Mouse (Mus musculus) kidney, adult 18-20 months (tissue): ENCODE measurements around the gene Creb3l2.
A peak's percentile ranks its signal among the peaks of the same experiment; 100 is the strongest.
"Not testable (repeated sequence)": the region's sequence is repeated elsewhere in the genome, so short reads cannot be mapped to it uniquely, and the experiment has no call there.

Experiments
- DNase-seq: peaks from one replicate; pipeline ENCODE4 v3.0.0; 2021

Gene Creb3l2

DNA sequence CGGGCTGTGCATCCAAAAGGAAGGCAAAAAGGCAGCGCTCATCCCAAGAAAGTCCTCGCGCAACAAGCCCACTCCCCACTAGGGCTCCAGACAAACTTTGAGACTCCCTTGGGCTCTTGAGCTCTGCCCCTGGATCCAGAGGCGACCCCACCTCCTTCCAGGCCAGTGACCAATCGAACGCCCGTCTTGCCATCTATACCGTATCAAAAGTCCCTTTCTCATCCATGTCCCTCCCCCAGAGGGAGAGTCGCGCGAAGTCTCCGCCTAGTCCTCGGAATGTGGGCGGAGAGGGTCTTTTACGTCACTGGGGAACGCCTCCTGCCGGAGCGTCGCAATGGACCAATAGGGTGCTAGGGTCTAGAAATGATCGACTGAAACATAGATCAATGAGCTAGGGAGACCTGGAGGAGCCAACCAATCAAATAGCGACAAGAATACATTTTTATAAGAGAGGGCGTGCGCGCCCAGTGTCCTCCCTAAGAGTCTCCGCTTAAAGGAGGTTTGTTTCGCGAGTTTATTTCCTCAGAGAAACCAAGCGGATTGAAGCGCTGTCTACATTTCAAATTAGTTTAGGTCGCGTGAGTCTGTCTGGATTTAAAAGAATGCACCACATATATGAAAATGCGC is at the start of gene Creb3l2:
Gene Creb3l2 (minus strand): TSS at position 106 of the 627 bp plus-strand sequence.
- DNase-seq, result peak; percentile 95

DNA sequence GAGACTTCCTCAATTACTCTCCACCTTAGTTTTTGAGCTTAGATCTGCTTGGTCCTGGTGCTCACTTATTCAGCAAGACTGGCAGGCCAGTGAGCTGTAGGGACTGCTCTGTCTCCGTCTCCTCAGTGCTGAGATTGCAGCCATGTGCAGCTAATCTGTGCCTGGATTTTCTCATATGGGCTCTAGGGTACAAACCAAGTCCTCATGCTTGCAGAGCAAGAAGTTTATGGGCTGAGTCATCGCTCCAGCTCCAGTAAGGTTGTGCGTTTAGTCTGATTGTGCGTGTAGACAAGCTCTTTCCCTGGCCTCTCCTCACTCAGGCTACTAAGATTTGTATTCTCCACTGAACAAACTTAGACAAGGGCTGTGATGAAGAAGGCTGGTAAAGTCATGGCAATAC is 44.6 kb upstream of the Creb3l2 start:
- DNase-seq, result no peak

DNA sequence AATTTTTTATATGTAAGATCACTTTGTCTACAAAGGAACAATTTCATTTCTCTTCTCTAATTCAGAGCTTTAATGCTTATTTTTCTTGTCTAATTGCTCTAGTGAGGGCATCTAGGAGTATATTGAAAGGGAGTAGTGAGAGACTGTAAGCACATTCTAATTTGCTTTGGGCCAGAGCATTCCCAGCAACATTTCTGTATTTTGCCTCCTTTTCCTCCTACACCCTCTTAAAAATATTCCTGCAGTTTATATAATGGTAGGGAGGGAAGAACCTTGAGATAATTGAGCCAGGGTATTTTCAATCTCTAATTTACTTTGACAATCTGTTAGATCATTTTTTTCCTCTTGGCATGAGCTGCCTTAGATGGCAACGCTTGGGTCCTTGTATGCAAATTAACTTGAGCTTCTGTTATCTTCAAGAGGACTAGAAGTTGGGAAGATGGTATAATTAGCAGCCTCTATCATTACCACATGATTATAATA is 42.7 kb upstream of the Creb3l2 start:
- DNase-seq, result no peak

DNA sequence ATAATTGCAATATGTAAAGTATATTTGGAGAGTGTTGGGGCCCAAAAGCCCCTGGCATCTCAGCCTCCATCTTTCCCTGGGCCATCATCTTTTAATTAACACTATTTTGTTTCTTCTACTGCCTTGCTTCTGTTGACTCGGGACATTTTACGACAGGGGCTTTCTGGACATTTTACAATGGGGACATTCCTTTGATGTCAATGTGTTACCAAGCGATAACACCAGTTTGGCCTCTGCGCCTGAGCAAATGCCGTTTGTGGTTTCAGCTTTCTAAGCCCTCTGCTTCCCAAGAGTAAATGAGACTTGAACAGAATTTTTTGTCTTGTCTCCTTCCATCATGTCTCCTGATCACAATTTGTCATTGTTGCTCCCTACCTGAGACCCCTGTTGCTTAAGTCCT is 41.3 kb upstream of the Creb3l2 start:
- DNase-seq, result no peak

DNA sequence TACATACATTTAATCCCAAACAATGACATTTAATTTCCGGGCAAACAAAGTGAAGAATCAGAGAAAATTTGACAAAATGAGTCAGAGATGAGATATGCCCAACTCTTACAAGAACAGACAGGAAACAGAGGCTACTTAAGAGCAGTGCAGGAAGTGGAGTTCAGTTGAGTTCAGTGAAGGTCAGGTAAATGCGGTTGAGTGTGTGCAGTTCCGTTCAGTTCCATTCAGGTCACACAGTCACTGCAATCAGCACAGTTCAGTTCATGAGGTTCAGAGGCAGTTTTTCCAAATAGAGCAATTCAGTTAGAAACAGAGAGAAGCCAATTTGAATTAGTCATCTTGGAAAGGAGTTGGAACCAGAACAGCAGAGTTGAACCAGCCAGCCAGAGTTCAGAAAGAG is 39.2 kb upstream of the Creb3l2 start:
- DNase-seq, result no peak

DNA sequence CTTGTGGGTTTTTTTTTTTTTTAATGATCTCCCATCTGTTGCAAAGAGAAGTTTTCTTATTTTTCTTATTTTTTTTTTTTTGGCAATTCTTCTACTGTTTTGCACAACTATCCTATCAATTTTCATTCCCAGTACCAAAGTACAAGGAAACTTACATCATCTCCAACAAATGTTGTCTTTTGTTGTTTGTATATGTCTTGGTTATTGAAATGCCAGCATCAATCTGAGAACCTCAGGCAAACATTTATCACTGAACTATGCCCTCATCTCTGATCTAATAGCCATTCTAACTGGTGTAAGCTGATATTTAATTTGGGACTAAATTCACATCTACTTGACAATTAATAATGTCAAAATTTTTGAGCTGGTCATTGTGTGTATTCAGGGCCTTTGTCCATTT is 38.1 kb upstream of the Creb3l2 start:
- DNase-seq, result no peak

DNA sequence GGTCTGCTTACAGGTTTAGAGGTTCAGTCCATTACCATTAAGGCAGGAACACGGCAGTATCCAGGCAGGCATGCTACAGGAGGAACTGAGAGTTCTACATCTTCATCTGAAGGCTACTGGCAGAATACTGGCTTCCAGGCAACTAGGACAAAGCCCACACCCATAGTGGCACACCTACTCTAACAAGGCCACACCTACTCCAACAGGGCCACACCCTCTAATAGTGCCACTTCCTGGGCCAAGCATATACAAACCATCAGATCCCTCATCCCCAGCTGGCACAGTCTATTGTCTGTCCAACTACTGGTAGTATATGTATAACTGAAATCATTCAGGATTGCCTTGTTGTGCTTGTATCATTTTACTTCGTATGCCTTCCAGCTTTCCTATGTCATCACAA is 36.5 kb upstream of the Creb3l2 start:
- no peak for DNase-seq

DNA sequence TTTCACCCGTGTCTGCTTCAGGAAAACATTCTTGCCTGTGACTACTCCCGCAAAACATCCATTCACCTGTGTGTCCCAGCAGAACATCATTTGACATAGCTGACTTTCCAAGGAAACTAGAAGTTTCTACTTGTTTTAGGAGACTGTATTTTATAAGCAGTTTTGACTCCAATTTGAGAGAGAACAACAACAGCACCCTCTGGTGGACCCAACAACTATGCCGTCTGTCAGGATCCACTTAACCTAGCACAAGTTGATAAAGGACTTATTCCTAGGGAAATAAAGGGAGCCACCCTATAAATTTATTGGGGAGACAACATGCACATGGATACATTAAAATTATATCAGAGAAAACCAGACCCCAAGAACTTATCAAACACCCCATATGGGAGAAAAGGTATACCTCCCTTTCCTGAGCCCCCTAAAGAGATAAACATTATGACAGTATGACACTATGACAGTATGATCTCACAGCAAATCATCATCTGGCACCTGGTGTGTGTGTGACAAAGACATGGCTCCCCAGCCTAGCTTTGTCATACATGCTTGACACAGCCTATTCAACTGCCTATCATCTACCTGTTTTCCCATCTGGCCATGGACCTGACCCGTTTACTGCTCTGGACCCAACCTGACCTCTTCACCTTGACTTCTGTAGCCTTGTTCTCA is 31.9 kb upstream of the Creb3l2 start:
- peak; percentile 51 for DNase-seq

DNA sequence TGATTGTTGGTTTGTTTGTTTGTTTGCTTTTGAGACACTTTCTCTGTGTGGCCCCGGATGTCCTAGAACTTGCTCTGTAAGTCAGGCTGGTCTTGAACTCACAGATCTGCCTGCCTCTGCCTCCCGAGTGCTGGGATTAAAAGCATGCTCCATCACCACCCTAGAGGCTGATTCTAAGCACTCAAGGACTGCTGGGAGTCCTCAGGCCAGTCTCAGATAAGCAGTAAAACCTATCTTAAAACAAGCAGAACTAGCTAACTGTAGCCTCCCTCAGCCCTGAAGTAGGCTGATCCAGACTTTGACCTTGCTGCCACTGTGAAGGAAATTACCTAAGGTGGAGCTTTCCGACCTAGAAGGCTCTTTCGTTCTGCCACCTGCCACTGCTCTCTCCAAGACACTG is 28.3 kb upstream of the Creb3l2 start:
- DNase-seq, result no peak

DNA sequence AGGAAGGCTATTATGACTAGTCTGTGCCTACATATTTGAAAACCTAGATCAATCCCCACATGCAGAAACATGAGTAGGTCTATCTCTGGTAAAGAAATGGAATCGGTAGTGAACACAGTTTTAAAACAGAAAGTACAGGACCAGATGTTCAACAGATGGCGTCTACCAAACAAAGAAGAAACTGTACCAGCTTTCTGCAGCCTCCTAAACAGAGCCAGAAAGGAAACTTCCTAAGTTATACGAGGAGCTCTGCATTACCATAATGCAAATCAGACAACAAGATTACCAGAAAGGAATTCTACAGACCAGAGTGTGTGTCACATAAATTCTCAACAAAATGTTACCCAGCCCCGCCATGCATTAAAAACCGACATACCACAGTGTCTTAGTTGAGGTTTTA is 23.9 kb upstream of the Creb3l2 start:
- DNase-seq, result no peak

DNA sequence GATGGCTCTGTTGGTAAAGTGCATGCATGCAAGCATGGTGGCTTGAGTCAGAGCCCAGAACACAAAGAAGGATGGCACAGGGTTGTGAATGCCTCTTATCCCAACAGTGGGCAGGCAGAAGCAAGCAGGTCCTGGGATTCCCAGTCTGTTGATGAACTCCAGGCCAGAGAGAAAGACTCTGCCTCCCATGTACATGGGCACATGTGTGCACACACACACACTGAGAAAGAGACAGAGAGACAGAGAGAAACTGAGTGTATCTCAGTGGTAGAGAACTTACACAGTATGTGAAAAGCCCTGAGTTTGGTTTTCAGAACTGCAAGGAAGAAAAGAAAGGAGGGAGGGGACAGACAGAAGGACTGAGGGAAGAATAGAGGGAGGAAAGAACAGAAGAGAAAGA is 23.4 kb upstream of the Creb3l2 start:
- no peak for DNase-seq

DNA sequence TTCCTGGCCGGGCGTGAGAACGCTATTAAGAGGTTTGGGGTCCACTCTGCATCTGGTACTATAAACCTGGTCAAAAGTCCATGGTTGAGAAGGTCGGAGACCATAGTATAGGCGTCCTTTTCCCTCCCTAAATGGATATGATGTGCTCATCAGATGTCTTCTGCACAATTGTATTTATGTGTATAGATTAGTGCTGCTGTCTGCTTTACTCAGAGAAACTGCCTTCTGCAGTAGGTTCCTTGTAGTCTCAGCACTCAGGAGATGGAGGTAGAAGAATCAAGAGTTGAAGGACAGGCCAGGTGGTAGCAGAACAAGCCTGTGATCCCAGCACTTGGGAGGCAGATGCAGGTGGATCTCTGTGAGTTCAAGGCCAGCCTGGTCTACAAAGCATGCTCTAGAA is 22.6 kb upstream of the Creb3l2 start:
- DNase-seq, result no peak

DNA sequence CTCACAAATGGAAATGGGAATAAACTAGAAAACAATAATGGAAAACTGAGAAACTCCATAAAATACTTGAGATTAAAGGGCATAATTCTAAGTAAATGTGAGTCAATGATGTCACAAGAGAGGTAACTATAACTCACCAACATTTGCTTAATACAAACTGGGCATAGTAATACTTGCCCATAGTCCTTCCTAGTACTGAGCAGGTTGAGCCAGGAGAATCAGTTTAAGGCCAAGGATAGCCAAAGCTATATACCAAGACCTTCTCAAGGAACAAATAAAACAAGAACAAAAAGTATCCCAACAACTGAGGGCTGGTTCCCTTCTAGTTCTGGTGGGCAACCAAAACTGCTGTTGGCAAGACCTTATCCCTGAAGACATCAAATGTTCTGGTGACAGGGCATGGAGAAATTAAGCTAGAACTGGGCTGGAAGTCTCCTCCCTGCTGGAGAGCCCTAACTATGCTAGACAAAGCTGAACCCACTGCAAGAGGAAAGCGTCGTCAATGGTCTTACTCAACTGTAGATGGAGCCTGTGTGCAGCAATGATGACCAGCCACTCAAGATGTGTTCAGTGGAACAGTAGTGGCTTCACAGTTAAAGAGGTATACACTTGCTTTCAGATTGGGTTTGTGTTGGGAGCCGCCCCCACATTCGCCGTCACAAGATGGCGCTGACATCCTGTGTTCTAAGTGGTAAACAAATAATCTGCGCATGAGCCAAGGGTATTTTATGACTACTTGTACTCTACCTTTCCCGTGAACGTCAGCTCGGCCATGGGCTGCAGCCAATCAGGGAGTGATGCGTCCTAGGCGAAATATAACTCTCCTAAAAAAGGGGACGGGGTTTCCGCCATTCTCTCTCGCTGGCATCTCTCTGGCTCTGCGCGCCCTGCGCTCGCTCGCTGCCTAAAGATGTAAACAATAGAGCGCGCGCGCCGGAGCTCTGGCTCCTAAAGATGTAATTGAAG is 21.9 kb upstream of the Creb3l2 start:
- DNase-seq, result peak; percentile 70

DNA sequence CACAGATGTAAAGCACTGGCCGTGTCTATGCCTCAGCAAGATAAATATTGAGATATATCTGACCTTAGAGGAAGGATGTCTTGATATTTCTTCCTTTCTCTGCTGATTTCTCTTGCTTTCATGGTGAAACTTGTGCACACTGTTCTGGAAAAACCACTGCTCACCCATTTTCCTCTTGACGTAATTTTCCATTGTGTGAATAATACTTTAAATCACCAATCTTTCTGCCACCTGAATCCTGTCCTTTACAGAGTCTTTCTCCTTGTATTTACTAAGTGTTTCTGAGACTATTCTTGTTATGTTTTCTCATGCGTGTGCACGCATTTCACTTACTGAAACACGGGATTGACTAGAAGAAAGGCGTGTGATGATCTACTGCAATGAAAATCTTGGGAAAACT is 18.7 kb upstream of the Creb3l2 start:
- DNase-seq, result no peak

DNA sequence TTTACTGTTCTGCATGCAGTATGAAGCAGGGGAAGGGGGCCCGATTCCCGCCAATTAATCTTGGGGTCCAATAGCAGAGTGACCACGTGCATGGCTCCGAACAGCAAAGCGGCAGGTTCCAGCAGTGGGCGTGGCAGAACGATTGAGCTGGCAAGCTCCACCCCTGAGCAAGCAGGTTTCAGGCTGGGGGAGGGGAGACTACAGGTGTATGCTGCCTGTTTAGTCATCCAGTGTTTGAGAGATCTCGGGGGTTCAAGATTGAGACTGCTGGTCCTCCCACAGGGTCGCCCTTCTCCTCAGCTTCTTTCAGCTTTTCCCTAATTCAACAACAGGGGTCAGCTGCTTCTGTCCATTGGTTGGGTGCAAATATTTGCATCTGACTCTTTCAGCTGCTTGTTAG is 17.7 kb upstream of the Creb3l2 start:
- not testable (repeated sequence) for DNase-seq

DNA sequence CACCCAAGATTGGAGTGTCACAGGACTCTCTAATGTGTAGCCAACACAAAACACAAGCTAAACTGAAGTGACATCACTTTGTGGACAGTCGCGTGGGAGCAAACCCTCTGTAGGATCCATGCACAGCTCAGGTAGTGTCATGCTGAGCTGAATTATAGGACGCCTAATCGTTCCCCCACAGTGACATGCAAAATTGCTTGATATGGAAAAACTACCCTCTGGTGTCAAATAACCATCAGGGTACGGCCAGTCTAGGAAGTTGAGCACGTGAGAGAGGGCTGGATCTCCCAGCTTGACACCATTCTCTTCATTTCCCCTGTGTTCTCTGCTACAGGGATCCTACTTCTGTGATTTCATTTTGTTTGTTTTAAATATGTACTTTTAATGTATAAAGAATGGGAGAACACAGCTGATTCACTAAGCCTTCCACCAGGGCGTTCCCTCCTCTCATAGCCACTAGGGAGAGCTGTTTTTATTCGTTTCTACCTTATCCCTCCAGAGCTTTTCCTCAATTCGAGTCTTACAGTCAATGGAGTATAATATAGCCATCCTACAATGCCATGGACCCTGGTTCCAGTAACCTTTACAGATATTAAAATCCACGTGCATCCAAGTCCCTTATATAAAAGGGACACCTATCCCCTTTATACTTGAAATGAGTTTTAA is 16.2 kb upstream of the Creb3l2 start:
- no peak for DNase-seq

DNA sequence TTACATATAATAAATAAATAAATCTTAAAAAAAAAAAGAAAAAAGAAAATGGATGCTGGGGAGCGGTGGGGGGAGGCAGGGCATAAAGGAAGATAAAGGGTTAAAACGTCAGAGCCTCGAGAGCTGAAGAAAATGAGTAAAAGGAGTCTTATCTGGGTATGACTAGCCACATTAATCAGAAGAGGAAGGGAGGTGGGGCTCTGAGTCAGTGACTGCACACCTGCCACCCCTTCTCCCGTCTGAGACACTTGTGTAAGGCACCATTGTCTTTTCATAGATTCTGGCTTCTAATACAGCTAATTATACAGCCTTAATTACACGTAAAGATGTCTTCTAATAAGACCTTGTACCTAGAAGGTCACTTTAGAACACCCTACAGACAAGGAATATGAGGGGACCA is 13.6 kb upstream of the Creb3l2 start:
- no peak for DNase-seq

DNA sequence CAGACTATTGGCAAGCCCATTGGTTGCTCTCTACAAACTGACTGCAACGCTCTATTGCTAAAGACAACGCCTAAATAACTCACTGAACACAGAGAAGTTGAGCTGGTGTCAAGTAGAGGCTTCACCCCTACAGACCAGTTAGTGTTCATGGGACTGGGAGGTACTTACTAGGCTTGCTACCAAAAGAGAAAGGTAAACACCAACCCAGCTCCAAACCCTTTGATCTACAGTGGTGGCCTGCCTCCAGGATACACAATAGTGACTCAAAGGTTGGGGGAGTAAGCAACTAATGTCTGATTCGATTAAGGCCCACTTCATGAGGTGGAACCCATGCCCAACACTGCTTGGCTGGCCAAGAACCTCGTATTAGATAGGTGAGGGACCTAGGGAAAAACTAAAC is 11.1 kb upstream of the Creb3l2 start:
- no peak for DNase-seq

DNA sequence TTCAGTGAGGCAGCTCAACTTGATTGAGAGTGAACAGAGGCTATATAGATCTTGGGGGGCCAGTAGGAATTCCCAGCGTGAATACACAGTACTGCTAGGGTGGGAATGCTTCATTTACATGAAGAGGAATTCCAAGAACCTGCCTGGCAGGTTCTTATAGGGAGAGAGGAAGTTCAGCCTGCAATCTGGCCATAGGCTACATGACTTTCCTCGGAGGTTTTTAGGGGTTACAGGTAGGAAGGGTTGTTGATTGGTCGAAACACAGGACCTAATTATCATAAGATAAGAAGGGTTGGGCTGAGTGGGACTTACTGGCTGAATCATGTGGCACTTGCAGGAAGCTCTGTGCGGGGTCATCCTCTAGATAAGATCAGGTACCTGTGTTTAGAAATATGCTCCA is 9.7 kb upstream of the Creb3l2 start:
- DNase-seq, result no peak

DNA sequence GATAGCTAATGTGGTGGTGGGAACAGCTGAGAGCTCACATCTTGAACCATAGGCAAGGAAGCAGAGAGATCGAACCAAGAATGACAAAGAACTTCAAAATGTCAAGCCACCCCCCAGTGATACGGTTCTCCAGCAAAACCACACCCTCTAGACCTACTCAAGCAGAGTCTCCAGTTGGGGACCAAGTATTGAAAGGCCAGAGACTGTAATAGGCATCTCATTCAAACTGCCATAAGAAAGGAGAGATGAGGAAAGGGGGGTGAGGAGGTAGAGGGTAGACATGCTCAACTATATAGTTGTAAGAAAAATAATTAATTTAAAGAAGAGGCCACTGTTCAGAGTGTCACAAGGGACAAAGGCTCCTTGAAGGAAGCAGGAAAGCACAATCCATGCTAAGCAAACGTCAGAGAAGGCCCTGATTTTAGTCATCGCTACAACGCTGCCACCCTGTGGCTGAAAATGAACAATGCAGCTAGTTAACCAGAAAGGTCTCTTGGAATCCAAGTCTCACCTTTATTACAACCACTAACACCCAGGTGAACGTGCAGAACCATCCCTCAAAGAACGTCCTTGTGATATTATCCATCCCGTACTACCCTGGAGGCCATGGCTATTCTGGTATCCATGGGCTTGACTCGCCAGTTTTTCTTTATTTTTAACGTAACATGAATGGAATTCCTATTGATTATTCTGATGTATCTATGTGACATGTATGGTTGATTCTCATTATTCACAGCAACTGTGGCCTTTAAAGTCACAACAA is 5.9 kb upstream of the Creb3l2 start:
- DNase-seq, result peak; percentile 83

DNA sequence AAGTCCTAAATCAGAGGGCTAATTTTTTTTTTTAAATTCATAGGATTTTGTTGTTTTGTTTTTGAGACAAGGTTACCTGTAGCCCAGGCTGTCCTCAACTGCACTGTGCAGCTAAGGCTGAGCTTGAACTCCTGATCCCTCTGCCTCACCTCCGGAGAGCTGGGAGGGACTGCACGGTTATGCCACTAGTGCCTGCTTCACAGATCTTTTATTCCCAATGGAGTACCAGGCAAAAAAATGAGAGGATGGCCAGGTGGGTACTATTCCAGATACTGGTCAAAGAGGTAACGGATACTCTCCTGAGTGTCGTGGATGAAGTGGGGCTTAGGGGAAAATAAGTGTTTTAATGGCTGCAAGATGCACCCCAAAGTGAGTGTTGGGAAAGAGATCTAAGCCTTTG is 835 bp upstream of the Creb3l2 start:
- no peak for DNase-seq

DNA sequence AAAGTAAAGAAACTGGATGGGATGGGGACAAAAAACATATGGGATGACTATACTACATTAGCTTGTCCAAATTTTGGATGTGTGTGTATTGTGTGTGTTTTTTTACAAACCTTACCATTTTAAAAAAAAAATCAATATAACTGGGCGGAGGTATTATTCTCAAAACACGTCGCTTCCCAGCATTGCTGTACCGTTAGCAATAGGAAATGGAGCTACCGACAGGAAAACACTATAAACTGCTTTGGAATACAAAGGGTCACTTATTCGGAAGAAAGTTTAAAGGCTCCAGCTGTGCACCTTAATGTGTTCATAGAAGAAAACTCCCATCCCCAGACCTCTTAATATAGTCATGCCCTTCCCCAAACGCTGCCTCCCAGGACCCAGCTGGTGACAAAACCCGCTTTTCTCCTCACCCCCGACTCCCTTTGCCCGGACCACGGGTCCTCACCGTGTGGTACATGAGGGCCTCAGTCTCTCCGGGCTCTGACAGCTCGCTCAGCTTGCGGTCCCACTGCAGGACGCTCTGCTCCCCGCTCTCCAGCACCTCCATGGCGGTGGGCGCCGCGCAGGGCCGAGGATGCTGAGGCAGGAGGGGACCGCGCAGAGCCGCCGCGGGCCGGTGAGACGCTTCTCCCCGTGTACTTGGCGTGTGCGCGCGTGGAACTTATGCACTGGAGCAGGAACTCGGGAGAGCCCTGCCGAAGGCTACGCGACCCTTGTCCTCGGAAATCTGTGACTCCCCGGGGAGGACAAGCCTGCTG is 515 bp downstream of the Creb3l2 start:
- no peak for DNase-seq
